25 mouse cellular contexts compared by ENCODE assay signal in genomic region chr7:119560452-119560835, GRCm38 (mm10). TPM values are rescaled to one million over a fixed set of nuclear protein-coding genes. Genes with fewer than 3 reads are reported as not detected.
"Had no signal": no experiment of that assay in that cellular context is flagged by ENCODE, and none has a peak within 500 bp of the region (broad histone marks: within the 10 kb centered on the region; RNA-seq: fewer than 3 reads in every experiment).

No protein-coding gene starts in this region.

- H3K9ac ChIP-seq: limb, embryonic 13.5 days; liver, embryonic 14.5 days; liver, postnatal 0 days; lung, embryonic 14.5 days; midbrain, embryonic 13.5 days; neural tube, embryonic 13.5 days had no signal

- H3K4me3 ChIP-seq: layer of hippocampus, adult 2 months; limb, embryonic 10.5 days; limb, embryonic 13.5 days; midbrain, embryonic 13.5 days; myocyte; neural tube, embryonic 13.5 days had no signal

- H3K27me3 ChIP-seq: limb, embryonic 13.5 days; midbrain, embryonic 13.5 days; neural tube, embryonic 13.5 days had no signal

- H3K9me3 ChIP-seq: limb, embryonic 10.5 days; limb, embryonic 13.5 days; midbrain, embryonic 13.5 days; neural tube, embryonic 13.5 days had no signal

- H3K4me1 ChIP-seq: limb, embryonic 10.5 days; limb, embryonic 13.5 days; midbrain, embryonic 13.5 days; neural tube, embryonic 13.5 days had no signal

- DNase-seq: layer of hippocampus, adult 9-11 months; liver; lung, embryonic 14.5 days; retina, postnatal 1 day; thymus, adult 18-20 months; thymus, postnatal 36 days had no signal

- H3K27ac ChIP-seq: kidney, postnatal 0 days; layer of hippocampus, adult 2 months; limb, embryonic 10.5 days; limb, embryonic 13.5 days; liver, embryonic 14.5 days; macrophage; midbrain, embryonic 13.5 days; neural tube, embryonic 13.5 days had no signal

- H3K36me3 ChIP-seq: limb, embryonic 10.5 days; limb, embryonic 13.5 days; midbrain, embryonic 13.5 days; neural tube, embryonic 13.5 days had no signal

- H3K4me2 ChIP-seq: limb, embryonic 13.5 days; lung, embryonic 14.5 days; midbrain, embryonic 13.5 days; neural tube, embryonic 13.5 days had no signal

- ATAC-seq: lung, postnatal 0 days; midbrain, embryonic 13.5 days; midbrain, embryonic 16.5 days had no signal

RNA-seq across cellular contexts. Expression of gene Acsm2, which starts 6.3 kb away (rescaled TPM):
- polyA plus RNA-seq: intestine, embryonic 14.5 days; large intestine, adult 2 months; limb, embryonic 10.5 days; limb, embryonic 13.5 days; liver, embryonic 14.5 days; lung, embryonic 14.5 days; lung, postnatal 0 days; macrophage; midbrain, embryonic 13.5 days; midbrain, embryonic 16.5 days; myocyte; neural tube, embryonic 13.5 days; small intestine, adult 2 months; stomach, embryonic 16.5 days; testis, adult 2 months; urinary bladder, adult 2 months had no signal

RNA-seq across cellular contexts. Expression of gene Pdilt, which starts 37.2 kb away (rescaled TPM):
- polyA plus RNA-seq: intestine, embryonic 14.5 days; large intestine, adult 2 months; limb, embryonic 10.5 days; limb, embryonic 13.5 days; liver, embryonic 14.5 days; lung, postnatal 0 days; macrophage; myocyte; small intestine, adult 2 months; spleen, adult 2 months; stomach, embryonic 16.5 days; urinary bladder, adult 2 months had no signal

RNA-seq across cellular contexts. Expression of gene Acsm5, which starts 41.2 kb away (rescaled TPM):
- polyA plus RNA-seq: intestine, embryonic 14.5 days; limb, embryonic 10.5 days; limb, embryonic 13.5 days; macrophage; midbrain, embryonic 13.5 days; myocyte; neural tube, embryonic 13.5 days; spleen, adult 2 months; stomach, embryonic 16.5 days had no signal

RNA-seq across cellular contexts. Expression of gene Acsm1, which starts 46.4 kb away (rescaled TPM):
- polyA plus RNA-seq: intestine, embryonic 14.5 days; large intestine, adult 2 months; limb, embryonic 10.5 days; limb, embryonic 13.5 days; macrophage; midbrain, embryonic 13.5 days; midbrain, embryonic 16.5 days; myocyte; neural tube, embryonic 13.5 days; small intestine, adult 2 months; spleen, adult 2 months; testis, adult 2 months; urinary bladder, adult 2 months had no signal
